Mouse (Mus musculus): Measurements from ENCODE around the gene 4930519G04Rik.
"Not testable (repeated sequence)": the region's sequence is repeated elsewhere in the genome, so short reads cannot be mapped to it uniquely, and the experiment has no call there.

DNA sequence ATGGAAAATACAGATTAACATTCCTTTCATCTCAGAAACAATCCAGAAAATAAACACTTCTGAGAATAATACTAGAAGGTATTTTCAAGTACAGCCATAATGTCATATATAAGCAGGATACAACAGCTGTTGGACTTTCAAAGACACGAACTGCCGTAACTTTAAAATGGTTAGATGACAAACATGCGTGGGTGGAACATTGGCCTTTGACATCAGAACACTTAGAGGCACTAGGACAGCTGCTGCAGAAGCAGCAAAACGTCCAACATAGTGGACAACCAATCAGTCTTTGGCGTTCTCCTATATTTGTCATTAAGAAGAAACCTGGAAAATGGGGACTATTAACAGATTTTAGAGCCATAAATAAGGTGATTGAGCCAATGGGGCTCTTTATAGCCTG is 13.0 kb upstream of the 4930519G04Rik start:
- TF ChIP-seq POLR2A, CTCF (IDR thresholded peaks at IDR 0.05; ENCODE audit: extremely low read depth, insufficient read depth, low read length): not testable (repeated sequence)
